Mouse (Mus musculus) stomach, postnatal 0 days (tissue): Measurements from ENCODE around the gene Nif3l1.

Experiments
- CTCF ChIP-seq: IDR thresholded peaks from 2 replicates; pipeline ENCODE4 v1.5.1; 2016; ENCODE audit warnings: antibody characterized with exemption, low read depth, mild to moderate bottlenecking, moderate library complexity
- EP300 ChIP-seq: optimal IDR thresholded peaks from 2 replicates; pipeline ENCODE3; 2016; ENCODE audit warnings: antibody characterized with exemption

- peak; percentile 61 for TF ChIP-seq CTCF
- no peak for TF ChIP-seq EP300
Measured at GRCm38 (mm10) chr1:58445143-58445722, at the start of gene Nif3l1, which contains the start of gene Ppil3.
